Mouse (Mus musculus) ovary, adult 18-20 months (tissue): ENCODE measurements around the gene St8sia4.
A peak's percentile ranks its signal among the peaks of the same experiment; 100 is the strongest.

Source experiments
- DNase-seq: peaks from one replicate; pipeline ENCODE4 v3.0.0; 2022; ENCODE audit warnings: low spot score, mixed read lengths

Gene St8sia4

GRCm38 (mm10) chr1:95667435-95668252, at the start of gene St8sia4:
St8sia4 (minus strand) TSS chr1:95667571.
- DNase-seq, result peak; percentile 64

DNA sequence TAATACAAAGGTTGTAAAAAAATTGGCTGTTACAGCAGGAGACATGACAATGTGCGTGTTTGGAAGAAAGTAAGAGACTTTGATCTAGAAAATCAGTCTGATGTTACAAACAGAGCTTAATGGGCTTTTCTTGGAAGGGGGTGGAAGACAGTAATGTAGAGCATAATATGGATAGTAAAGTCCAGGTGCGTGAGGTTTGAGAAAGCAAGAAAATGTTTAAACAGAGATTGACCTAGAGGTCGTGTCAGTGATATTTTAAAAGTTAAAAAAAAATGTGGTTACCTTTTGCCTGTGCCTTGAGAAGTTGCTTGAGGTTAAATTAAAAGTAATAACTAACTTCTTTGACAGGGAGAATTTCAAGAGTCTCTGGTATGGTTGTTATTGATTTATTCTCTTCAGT, 41.8 kb upstream of the St8sia4 start:
- DNase-seq, result no peak

GRCm38 (mm10) chr1:95699903-95700302, 32.5 kb upstream of the St8sia4 start:
- no peak for DNase-seq

- DNase-seq, result no peak
These were observed 6.7 kb upstream of the St8sia4 start for GRCm38 (mm10) chr1:95674052-95674451.

DNA sequence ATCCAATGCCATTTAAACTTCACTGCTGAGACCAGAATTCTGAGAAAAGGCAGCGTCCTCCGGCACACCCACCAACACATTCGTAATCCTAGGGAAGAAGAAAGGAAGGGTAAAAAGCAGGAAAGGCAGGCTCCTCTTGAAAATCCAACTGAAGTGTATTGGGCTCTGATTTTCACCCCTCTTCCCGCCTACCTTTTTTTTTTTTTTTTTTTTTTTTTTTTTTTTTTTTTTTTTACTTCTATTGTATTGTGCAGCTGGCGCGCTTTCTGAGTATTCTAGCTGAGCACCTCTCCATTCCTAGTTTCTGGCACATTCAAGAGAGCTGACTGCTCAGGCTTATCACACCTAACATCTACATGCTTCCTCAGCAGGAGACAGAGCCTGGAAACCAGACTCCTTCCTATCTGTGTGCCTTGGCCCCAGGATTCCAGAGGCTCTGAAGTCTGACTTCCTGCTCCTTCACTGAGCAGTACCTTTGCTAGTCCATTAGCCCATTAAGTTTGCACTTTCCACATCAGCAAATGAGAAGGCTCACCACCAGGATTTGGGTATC, 958 bp upstream of the St8sia4 start:
- no peak for DNase-seq

DNA sequence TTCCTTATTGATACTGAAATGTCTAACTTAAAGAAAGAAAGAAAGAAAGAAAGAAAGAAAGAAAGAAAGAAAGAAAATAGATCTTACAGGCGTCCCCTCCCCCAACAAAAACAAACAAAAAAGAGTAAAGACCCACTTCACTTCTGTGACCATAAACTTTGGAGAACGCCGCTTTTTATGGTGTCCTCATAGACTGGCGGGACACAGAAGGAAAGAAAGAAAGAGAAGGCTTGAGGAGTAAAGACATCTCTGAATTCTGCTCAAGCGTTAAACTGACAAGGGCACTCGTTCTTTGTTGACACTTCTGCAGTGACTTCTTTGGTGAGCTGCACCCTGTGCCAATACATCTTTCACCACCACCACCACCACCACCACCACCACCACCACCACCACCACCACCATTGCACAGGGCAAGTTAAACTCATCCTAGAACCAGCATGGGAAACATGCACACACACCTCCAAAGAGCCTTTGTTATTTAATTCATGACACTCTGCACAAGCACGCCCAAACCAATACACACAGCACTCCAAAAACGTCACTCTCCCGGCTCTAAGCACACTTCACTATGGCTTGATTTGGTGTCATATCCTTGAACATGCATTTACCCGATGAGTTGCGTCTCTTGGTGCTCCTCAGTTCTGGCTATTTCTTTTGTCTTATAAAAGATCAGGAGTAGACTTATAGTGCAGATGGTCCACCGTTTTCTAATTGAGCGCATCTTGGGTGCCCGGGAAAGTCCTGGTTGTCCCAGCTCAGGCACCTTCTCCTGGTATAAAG, 640 bp downstream of the St8sia4 start:
- no peak for DNase-seq

GRCm38 (mm10) chr1:95665951-95666484, 1.4 kb downstream of the St8sia4 start:
- DNase-seq, result no peak

DNA sequence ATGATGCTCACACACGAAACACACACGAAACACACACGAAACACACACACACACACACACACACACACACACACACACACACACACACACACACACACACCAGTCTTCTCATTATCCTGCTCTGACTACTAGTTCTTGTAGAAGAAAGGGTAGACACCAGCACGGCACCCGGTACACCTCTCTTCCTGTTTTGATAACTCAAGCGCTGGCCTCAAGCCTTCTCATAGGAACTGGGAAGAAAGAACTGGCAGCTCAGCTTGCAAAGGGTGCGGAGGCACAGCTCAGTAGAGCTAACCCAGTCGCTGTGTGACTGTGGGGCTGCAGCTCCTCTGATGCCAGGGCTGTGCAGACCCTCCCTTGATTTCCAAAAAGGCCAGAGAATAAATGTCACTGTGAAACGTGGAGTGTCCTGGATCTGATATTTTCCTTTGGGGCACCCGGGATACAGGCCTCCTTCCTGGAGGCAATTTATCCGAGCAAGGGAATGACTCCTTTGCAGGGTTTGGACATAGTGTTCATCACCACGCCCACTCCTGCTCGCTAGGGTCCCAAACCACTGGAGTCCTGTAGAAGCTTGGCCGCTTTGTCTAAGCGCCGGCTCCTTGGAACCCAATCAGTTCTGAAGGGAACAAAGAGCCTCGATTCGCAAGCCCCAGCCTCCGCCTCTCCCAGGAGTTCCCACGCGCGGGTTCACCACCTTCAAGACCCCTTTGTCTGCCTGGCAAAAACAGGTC, 2.2 kb downstream of the St8sia4 start:
- DNase-seq, result no peak

- no peak for DNase-seq
These were observed 3.0 kb downstream of the St8sia4 start for GRCm38 (mm10) chr1:95664321-95664825.

- no peak for DNase-seq
These were observed 10.2 kb downstream of the St8sia4 start for GRCm38 (mm10) chr1:95657051-95657668.

GRCm38 (mm10) chr1:95655564-95655963, 11.8 kb downstream of the St8sia4 start:
- no peak for DNase-seq

DNA sequence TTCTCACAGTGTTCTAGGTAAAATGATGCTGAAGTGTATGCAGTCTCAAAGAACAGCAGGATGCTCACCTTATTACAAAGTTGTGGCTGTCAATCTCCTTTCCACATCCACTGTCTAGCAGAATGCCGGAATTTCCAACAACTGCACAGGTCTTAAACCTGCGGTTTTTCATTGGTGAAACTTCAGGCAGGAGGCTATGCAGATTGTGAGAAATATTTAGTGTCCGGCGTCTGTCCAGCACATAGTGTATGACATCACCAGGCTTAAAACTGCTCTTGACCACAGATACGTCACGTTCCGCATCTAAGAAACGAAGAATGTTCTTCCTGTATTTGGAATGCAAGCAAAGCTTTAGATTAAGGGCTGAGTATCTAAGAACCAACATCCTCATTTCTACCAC, 13.9 kb downstream of the St8sia4 start:
- DNase-seq, result no peak

DNA sequence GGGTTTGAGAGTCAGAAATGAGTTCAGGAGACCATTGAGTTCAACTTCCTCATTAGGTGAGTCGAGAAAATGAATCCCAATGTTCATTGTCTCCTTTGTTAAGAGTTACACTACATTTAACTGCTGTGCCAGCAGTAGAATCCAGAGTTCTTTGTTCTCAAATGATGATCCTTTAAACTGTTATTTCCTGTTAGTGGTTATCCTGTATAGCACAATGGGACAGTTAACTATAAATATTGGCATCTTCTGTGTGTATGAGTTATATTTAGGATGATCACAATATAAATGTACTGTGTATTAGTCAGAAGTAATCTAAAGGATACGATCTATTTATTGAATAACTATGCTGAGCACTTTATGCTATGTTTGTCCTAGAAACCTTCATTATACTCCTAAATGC, 23.1 kb downstream of the St8sia4 start:
- DNase-seq, result no peak

DNA sequence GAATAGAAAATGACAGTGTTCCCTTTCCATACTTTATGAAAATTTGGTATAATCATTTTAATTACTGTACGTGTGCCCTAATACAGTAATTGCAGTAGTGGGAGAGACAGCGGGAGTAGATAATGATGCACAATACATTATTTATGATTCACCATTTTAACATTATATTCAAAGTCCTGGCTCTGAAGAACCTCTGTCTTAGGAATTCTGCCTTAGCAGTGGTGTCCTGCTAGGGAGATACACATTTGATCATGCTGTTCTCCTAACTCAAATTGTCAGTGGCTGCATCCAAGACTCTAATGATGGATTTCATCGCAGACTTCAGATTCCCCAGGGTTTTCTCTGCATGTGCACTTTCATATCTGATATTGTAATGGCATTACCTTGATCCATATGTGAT, 28.4 kb downstream of the St8sia4 start:
- DNase-seq, result no peak

DNA sequence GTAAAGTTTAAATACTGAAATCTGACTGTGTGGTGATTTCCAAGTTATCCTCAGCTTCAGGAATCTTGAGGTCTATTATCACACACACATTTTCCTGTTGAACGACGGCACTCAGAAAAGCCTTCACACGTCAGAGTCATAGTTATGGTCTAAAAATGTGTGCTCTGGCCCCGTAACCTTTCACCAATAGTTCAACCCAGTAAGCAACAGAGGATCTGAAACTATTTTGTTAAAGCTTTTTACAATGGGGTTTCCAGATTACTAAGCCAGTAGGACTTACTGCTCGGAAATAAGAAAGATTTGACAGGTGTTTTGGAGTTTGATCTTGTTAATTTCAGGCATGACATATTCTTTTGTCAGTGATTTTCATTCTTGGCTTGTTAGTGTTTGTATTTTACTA, 43.0 kb downstream of the St8sia4 start:
- DNase-seq, result no peak

GRCm38 (mm10) chr1:95618647-95619046, 48.7 kb downstream of the St8sia4 start:
- no peak for DNase-seq

- DNase-seq, result no peak
These were observed 49.2 kb downstream of the St8sia4 start for GRCm38 (mm10) chr1:95618125-95618524.

- DNase-seq, result no peak
These were observed 57.4 kb downstream of the St8sia4 start for GRCm38 (mm10) chr1:95610017-95610416.

DNA sequence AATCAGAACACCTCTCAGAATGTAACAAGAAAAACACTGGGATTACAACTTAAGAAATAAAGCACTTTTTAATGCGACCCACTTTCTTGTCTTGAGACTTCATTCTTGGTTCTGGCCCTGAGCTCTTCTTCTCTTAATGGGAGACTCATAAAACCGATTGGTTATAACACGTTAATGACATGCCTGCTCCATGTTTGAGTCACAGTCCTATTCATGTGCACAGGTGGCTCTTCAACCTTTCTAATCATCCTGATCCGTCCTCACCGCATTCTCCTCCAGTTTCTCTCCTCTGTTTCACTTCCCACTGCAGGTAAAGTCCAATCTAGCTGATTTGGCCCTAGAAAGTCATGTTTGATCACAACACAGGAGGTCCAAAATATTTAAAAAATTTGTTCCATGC, 58.3 kb downstream of the St8sia4 start:
- no peak for DNase-seq

GRCm38 (mm10) chr1:95605458-95605857, 61.9 kb downstream of the St8sia4 start:
- no peak for DNase-seq

GRCm38 (mm10) chr1:95598108-95598507, 69.3 kb downstream of the St8sia4 start:
- no peak for DNase-seq
